Comparison of ENCODE assay signal across 8 mouse cellular contexts in genomic region chr10:75666451-75667030, GRCm38 (mm10). TPM values are rescaled to one million over a fixed set of nuclear protein-coding genes. Genes with fewer than 3 reads are reported as not detected.
A peak's percentile ranks its signal among the peaks of the same experiment; 100 is the strongest.
DNase-seq lines count a peak whose midpoint lies in the region; ATAC-seq and TF ChIP-seq lines count a peak whose summit lies in the region.

No protein-coding gene starts in this region.

- H3K9ac ChIP-seq in kidney, embryonic 14.5 days (ENCODE audit: low read depth, low read length) = peak overlapping the region; percentile 75
- no peak overlapping the region for H3K9ac ChIP-seq in CH12.LX (ENCODE audit: insufficient read depth, low read depth)
- H3K9ac ChIP-seq in intestine, postnatal 0 days (ENCODE audit: low read depth, low read length) = peak overlapping the region; percentile 78; the same call in 1 of the 2 replicates

- no peaks in the 10 kb centered on the region; the same call in 1 of the 2 replicates for H3K79me2 ChIP-seq in CH12.LX (replicated peaks; ENCODE audit: control insufficient read depth, extremely low read depth, insufficient read depth, poor library complexity, severe bottlenecking)

- H3K36me3 ChIP-seq in kidney, embryonic 14.5 days (ENCODE audit: control insufficient read depth, insufficient read depth, low read length) = peaks cover 11% of the 10 kb centered on the region; the same call in 1 of the 2 replicates
- H3K36me3 ChIP-seq in CH12.LX (replicated peaks in 1 of 2; ENCODE audit: control insufficient read depth in 1 of 2, insufficient read depth in 1 of 2, low read length in 1 of 2) = peaks cover 46 to 77% of the 10 kb centered on the region in 2 experiments
- peaks cover 39% of the 10 kb centered on the region for H3K36me3 ChIP-seq in intestine, postnatal 0 days (ENCODE audit: control insufficient read depth, insufficient read depth)

- TF ChIP-seq CTCF in CH12.LX (conservative IDR thresholded peaks at IDR 0.05 in 1 of 2, IDR thresholded peaks at IDR 0.05 in 1 of 2; ENCODE audit: low read depth in 2 of 2, low read length in 2 of 2) = no peak
- TF ChIP-seq CTCF in intestine, postnatal 0 days (IDR thresholded peaks at IDR 0.05; ENCODE audit: low read depth) = no peak

- no peak for TF ChIP-seq POLR2A in CH12.LX (IDR thresholded peaks at IDR 0.05; ENCODE audit: low read depth, low read length)

- WGBS in kidney, embryonic 14.5 days = 35% methylated on average over 4 of the region's 4 CpGs
- 58% methylated on average over 4 of the region's 4 CpGs for WGBS in intestine, postnatal 0 days

- dilution Hi-C loops in CH12.LX (cut with MboI; ENCODE audit: extremely low pct_ligation_motif_present, extremely low pct_unique_long_range_greater_than_20kb, low sequenced_read_pairs) = no loop called here

- no peak overlapping the region for H3K27ac ChIP-seq in kidney, embryonic 14.5 days (ENCODE audit: low read depth, low read length)
- no peak overlapping the region for H3K27ac ChIP-seq in CH12.LX (ENCODE audit: insufficient read depth, low read depth)
- peak overlapping the region; percentile 71; the same call in 1 of the 2 replicates for H3K27ac ChIP-seq in intestine, postnatal 0 days (ENCODE audit: low read depth, low read length)

- H3K27me3 ChIP-seq in kidney, embryonic 14.5 days (ENCODE audit: control insufficient read depth, insufficient read depth, low read length) = no peaks in the 10 kb centered on the region
- H3K27me3 ChIP-seq in CH12.LX (replicated peaks) = no peaks in the 10 kb centered on the region
- H3K27me3 ChIP-seq in intestine, postnatal 0 days (replicated peaks; ENCODE audit: control insufficient read depth, insufficient read depth, low read length) = no peaks in the 10 kb centered on the region

- no peak for TF ChIP-seq RAD21 in CH12.LX (IDR thresholded peaks at IDR 0.05; ENCODE audit: low read depth, low read length)

- TF ChIP-seq EP300 in CH12.LX (IDR thresholded peaks at IDR 0.05; ENCODE audit: low read length) = no peak

- in situ Hi-C loops in CH12.LX (cut with MboI; ENCODE audit: low pct_ligation_motif_present, low pct_unique_long_range_greater_than_20kb, low sequenced_read_pairs) = no loop called here

- no peak for ATAC-seq in kidney, embryonic 14.5 days (ENCODE audit: low FRiP score, low TSS enrichment)
- no peak for ATAC-seq in intestine, postnatal 0 days

- H3K4me1 ChIP-seq in kidney, embryonic 14.5 days (ENCODE audit: control insufficient read depth, insufficient read depth, low read length) = peaks cover 6% of the 10 kb centered on the region; the same call in 1 of the 2 replicates
- peaks cover 18 to 33% of the 10 kb centered on the region in 2 experiments for H3K4me1 ChIP-seq in CH12.LX (ENCODE audit: control insufficient read depth in 1 of 2, insufficient read depth in 2 of 2)
- no peaks in the 10 kb centered on the region for H3K4me1 ChIP-seq in intestine, postnatal 0 days (replicated peaks; ENCODE audit: control insufficient read depth, insufficient read depth, low read length)

- H3K4me2 ChIP-seq in kidney, embryonic 14.5 days (replicated peaks; ENCODE audit: low read depth, low read length) = peak overlapping the region; percentile 100
- peak overlapping the region; percentile 50; the same call in 1 of the 2 replicates for H3K4me2 ChIP-seq in CH12.LX (ENCODE audit: insufficient read depth, low read depth, poor library complexity, severe bottlenecking)
- H3K4me2 ChIP-seq in intestine, postnatal 0 days (replicated peaks; ENCODE audit: low read depth) = peak overlapping the region; percentile 95

- peak overlapping the region; percentile 78 for H3K4me3 ChIP-seq in kidney, embryonic 14.5 days (ENCODE audit: low read length)
- peak overlapping the region in 2 of 3 experiments; percentile 61 to 66 for H3K4me3 ChIP-seq in CH12.LX (replicated peaks in 1 of 3; ENCODE audit: low read depth in 2 of 3, low read length in 2 of 3, poor library complexity in 1 of 3)
- H3K4me3 ChIP-seq in intestine, postnatal 0 days (ENCODE audit: low read depth, low read length) = peak overlapping the region; percentile 67

- H3K9me3 ChIP-seq in kidney, embryonic 14.5 days (ENCODE audit: control insufficient read depth, low read length) = no peaks in the 10 kb centered on the region
- no peaks in the 10 kb centered on the region for H3K9me3 ChIP-seq in CH12.LX (replicated peaks; ENCODE audit: low read length)
- H3K9me3 ChIP-seq in intestine, postnatal 0 days (ENCODE audit: control insufficient read depth) = no peaks in the 10 kb centered on the region

- DNase-seq in kidney, adult 11 months = no peak
- DNase-seq in CH12.LX (ENCODE audit: extremely low read depth) = no peak
- peak; percentile 42 to 59 for DNase-seq in cerebellum, postnatal 36 days
- peak; percentile 32 for DNase-seq in retina, embryonic 14.5 days (ENCODE audit: low spot score)
- no peak for DNase-seq in gastrocnemius, postnatal 4 days (ENCODE audit: low spot score in 2 of 2)
- DNase-seq in left cerebral cortex, adult 11 months (ENCODE audit: low spot score) = no peak

TF ChIP-seq in CH12.LX, 34 proteins besides CTCF, POLR2A, EP300 and RAD21:
- TF ChIP-seq NELFE (IDR thresholded peaks at IDR 0.05; ENCODE audit: low read depth, low read length) (no peak), TBP (conservative IDR thresholded peaks at IDR 0.05; ENCODE audit: low read depth, low read length) (no peak), IRF4 (IDR thresholded peaks at IDR 0.05; ENCODE audit: low read depth, low read length) (no peak), KAT2A (IDR thresholded peaks at IDR 0.05; ENCODE audit: insufficient replicate concordance, low read length) (no peak), ETS1 (conservative IDR thresholded peaks at IDR 0.05; ENCODE audit: low read depth, low read length) (no peak), USF2 (conservative IDR thresholded peaks at IDR 0.05; ENCODE audit: low read depth, low read length) (no peak), MEF2A (IDR thresholded peaks at IDR 0.05; ENCODE audit: borderline replicate concordance, low read depth, low read length) (no peak), RCOR1 (conservative IDR thresholded peaks at IDR 0.05; ENCODE audit: low read depth, low read length) (no peak), TCF12 (IDR thresholded peaks at IDR 0.05; ENCODE audit: low read depth, low read length) (no peak), MAFK (IDR thresholded peaks at IDR 0.05; ENCODE audit: insufficient replicate concordance, low read length) (no peak), MAX (IDR thresholded peaks at IDR 0.05; ENCODE audit: low read length) (no peak), MYC (IDR thresholded peaks at IDR 0.05; ENCODE audit: low read depth, low read length) (no peak), USF1 (IDR thresholded peaks at IDR 0.05; ENCODE audit: low read depth, low read length) (no peak)

RNA-seq across cellular contexts. Expression of gene Susd2, which starts 22.7 kb away (rescaled TPM):
- polyA plus RNA-seq in kidney, embryonic 14.5 days (2014; fragmentation: Nextera tagmentation; extraction: Ambion mirVana) = 4.2 and 9.2 TPM in 2 replicates
- total RNA-seq in CH12.LX (2012; rRNA removed) = 0.51 and 0.63 TPM in 2 replicates
- 0.66 and 0.70 TPM in 2 replicates for total RNA-seq in CH12.LX (2014; rRNA removed)
- polyA plus RNA-seq in CH12.LX (2012; ENCODE audit: insufficient read length, low read depth) = 2.9 and 3.0 TPM in 2 replicates
- 35.1 and 37.2 TPM in 2 replicates for polyA plus RNA-seq in intestine, postnatal 0 days (2015; fragmentation: Nextera tagmentation; extraction: Ambion mirVana)
- 1 to 10 TPM; 4.4 to 5.0 TPM for total RNA-seq in gastrocnemius, postnatal 4 days (2021)

Comparison
In these comparisons a context has a peak if more than half of its experiments do, and no peak if none do; other contexts are left out.
1. H3K4me2 ChIP-seq: peak in every context shown above with its lines; median percentile 100 in kidney, embryonic 14.5 days; 95 in intestine, postnatal 0 days; 50 in CH12.LX.
2. DNase-seq: peak in cerebellum, postnatal 36 days (2 of 2) and retina, embryonic 14.5 days (single experiment); none in kidney, adult 11 months (single experiment), CH12.LX (single experiment), gastrocnemius, postnatal 4 days (0 of 2) and left cerebral cortex, adult 11 months (single experiment).
3. Peak in every context shown above with its lines, with median percentiles within 50 percentile points of each other: H3K4me3 ChIP-seq.